Mouse (Mus musculus) T-helper 1 cell (primary cell): ENCODE results near the gene Lrtm1.

Experiments
- in situ Hi-C: fragments of 300-600 bp; cut with MboI, MseI; formaldehyde crosslinking; loops from one replicate; pipeline ENCODE4 v1.15.1; 2025; ENCODE audit warnings: high pct_unique_total_duplicates

Lrtm1 gene

DNA sequence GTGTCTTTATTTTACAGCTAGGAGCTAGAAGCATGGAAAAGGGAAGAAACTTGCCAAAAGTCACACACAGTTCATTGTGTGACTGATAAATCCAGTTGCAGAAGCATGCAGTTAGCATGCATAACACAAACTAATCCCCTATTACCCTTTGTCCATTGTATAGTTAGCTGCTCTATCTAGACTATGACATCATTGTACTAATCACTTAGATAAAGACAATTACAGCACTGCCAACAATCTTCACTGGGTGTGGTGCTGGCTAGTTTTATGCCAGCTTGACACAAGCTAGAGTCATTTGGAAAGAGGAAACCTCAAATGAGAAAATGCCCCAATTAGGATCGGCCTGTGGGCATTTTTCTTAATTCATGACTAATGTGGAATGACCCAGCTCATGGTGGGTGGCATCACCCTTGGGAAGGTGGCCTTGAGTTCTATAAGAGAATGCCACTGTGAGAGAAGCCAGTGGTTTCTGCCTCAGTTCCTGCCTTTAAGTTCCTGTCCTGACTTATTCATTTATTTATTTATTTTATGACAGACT, 13.9 kb downstream of the Lrtm1 start:
- in situ Hi-C loops, result no loop called here

DNA sequence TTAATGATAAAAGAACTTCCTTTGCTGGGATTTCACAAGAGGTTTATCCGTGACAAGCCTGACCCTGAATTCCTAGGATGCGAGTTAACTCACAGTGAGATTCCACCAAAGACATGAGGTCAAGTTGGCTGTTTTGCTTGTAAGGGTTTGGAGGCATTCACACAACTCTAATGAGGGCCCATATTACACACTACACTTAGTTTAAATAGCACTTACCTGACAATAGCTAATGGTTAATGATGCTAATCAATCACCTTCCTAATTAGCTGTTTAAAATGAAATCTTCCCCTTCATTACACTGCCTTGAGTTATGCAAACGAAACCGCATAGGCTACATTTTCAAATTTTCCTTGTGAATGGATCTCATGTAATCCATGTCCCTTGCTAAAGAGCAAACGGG, 20.2 kb downstream of the Lrtm1 start:
- in situ Hi-C loops, result no loop called here

DNA sequence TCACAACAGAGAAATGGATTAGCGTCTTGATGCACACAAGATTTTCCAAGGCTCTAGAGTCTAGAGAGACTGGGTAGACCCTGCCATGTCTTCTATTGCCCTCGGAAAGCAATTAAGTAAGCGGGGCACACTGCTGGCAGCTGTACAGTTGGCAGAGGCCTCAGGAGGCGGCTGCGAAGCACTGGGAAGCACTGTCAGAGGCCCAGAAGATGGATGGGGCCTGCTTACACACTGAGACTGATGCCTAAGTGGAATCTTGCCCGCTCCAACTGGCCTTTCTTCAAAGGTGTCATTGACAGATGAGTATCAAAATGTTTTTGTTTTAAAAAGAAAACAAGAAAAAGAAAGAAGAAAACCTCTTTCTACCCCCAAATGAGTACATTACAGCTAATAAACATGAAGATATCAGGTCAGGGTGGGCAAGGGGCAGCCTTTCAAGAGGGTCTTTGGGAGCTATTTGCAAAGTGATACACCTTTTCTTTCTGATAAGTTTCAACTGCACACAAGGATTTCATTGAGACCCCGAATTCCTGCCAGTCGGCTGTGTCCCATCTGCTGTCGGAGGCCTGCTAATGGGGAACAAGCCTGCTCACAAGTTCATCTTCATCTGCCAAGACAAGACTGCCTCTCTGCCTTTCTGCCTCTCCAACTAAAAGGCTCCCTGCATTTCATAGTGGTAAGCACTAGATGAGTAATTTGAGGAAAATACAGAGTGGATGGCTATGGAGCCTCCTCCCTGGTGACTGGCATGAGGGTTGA, 22.8 kb downstream of the Lrtm1 start:
- in situ Hi-C loops, result no loop called here

DNA sequence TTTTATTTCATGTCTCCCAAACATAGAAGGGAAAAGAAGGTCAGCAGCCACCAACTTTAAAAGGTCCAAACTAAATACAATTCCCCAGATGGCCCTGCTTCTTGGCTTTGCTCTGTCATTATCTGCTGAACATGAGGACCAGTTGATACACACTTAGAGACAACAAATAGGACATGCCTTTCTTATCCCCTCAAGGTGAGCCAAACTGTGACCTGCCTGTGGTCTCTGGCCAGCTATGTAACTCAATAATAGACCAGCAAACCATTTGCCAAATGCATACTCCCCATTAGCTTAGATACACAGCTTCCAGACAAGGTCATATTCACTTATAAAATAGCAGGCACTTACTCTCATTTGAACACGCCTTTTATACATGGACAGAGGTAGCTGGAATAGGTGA, 23.5 kb downstream of the Lrtm1 start:
- in situ Hi-C loops, result no loop called here

DNA sequence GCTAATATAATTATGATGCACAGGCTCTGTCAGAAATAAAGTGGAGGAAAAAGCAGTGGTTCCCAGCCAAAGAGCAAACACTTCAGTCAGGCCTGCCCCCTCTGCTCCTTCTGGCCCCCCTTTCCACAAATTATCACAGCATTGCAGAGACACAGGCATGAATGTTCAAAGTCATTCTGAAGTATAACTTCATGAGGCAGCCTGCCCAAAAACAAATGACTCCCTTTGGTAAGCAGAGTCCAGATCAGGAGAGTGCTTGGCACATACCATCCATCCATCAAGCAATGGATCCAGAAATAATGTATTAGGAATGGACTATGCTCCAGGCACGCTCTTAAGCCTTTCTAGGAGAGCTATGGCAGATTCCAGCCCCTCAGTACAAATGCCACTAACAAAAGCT, 24.3 kb downstream of the Lrtm1 start:
- in situ Hi-C loops, result no loop called here

DNA sequence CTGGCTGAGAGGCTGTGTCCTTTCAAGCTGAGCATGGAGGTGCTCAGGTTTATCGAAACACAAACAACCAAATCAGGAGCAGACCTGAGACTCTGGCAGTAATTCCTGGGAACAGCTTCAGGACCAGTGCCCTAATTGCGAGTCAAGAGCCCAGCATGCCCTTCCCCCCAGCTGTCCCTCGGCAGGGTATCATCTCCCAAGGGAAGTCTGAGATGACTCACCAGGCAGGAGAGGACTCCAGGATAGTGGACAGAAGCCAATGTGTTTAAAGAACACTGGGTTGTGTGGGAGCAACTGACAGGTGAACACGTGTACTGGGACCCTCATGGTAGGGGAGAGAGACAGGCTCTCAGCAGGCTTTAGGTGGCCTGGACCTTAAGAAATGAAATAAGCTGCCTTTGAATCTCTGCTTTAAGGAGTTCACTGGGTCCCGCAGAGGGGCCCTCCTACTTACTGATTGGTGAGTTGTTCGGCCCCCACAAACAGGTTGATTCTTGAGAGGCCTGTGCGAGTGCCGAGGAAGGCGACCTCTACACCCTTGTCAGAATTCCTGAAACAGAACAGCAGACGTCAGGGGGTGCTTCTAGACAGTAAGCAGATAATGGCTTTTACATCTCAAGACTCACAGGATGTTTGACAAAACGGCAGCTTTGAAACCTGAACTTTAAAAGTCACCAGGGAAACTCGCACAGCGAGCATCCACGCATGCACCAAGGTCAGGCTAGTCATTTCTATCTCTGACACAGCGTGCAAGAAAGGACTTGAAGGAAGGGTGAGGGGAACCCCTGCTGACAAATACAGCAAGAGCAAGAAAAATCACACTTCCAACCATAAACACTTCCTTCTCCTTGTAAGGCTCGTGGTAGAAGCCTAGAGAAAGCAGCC, 34.2 kb downstream of the Lrtm1 start:
- in situ Hi-C loops, result no loop called here

DNA sequence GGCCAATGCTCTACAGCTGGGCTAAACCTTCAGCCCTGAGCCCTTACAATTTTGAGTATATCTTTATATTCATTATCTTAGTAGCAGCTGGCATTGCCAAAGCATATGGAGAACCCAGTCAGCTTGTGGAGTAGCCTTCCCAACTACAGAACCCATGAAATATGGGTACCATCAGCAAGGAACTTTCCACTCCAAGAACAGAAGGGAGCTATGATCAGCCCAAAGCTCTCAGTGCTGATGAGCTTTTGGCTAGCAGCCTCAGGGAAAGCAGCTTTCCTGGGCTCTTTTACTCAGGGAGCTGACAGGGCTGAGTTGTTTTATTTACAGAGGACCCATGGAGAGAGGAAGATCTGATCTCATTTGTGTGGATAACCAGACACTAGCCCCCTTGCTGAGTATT, 42.7 kb downstream of the Lrtm1 start:
- in situ Hi-C loops, result no loop called here

DNA sequence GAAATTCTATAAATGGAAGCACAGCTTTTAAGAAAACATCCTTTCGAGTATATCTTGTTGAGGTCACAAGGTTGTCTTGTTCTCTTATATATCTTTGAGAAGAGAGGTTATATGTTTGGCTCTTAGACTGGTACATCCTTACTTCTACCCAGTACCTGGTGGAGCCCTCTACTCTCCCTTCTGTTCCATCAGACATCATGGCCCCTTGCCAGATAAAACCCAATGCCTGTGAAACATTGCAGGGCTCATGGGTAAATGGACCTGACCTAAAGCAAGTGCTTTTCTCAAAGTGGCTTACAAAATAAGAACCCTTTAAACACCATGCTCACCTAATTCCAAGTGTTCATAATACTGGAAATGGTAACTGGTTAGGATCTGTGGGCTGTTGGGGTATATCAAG, 43.5 kb downstream of the Lrtm1 start:
- in situ Hi-C loops, result no loop called here

DNA sequence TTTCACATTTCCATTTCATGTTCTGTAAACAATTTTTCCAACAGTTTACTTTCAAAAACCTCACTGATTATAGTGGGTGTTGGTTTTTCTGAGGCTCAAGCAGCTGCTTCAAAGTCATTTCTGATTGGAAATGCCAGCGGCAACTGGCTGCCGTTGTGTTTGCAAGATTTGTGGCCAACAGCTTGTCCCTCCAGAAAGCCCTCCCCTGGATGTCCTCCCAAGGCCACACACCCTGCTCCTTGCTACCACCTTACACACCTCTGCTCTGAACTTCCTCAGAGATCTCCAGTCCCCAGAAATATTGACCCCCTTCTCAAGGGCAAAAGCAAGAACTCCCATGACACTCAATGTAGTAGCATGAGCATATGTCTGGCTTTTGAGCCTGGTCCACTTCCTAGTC, 44.7 kb downstream of the Lrtm1 start:
- in situ Hi-C loops, result no loop called here

DNA sequence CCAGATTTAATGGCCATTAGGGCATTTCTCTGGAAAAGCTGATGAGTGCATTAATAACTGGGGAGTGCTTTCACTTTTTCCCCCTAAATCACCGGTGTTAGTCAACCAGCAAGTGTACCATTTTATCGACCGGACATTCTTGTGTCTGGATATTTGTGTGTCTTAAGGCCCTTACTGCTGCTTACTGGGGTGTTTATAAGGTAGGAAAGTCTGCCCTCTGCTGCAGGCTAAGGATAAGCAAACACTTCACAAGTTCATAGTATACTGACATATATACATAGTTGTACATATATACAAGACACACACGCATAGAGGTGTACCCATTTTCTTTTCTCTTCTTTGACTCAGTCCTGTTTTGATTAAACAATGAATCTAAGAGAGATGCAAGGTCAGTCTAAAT, 55.7 kb downstream of the Lrtm1 start:
- in situ Hi-C loops, result no loop called here

DNA sequence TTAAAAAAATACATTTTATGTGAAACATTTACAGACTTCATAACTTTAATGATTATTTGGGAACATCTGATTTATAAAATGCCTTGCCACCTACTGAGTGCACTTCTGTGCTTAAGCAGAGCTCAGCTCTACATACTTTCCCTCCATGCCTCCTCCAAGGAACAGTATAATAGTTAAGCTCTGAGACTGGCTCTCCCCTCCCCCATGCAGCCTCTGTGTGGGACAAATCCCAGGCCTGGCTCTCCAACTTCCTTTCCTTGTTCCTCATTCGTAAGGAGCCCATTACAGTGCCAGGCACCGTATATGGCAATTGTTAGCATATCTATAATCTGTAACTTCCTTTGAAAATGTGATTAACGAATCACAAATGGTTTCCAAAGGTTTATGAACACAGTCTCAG, 59.4 kb downstream of the Lrtm1 start:
- in situ Hi-C loops, result no loop called here

DNA sequence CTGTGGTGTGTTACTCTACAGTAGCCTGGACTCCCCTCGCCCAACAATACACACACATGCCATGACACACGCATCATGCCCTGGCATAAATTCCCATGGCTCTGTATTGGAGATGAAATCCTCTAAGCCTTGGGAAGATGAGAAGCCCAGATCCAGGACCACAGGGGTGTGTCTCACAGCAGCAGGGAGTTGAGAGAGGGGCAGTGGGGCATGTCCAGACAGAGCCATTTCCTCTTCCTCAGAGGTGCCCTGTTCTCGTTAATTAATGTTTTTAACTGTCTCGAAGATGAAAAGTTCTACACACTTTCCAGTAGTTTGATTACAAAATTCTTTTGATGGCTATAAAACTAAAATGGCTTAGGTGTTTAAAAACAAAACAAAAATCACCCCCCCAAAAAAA, 62.2 kb downstream of the Lrtm1 start:
- in situ Hi-C loops, result no loop called here

DNA sequence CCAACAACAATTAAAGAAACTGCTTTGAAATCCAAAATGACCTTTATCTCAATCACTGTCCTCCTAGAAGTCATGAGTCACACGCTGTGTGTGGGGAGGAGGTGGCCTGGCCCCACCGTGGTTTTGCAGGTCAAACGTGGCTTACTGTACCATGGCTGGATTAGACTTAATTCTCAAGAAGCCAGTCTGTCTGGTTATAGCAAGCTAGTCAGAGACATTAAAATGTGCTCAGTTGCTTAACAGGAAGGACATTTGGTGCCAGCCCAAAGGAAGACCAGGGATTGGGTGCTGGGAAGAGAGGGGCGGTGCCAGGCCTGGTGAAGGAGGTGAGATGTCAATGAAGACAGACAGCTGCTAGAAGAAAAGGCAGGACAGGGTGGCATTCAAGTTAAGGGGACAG, 62.6 kb downstream of the Lrtm1 start:
- in situ Hi-C loops, result no loop called here

DNA sequence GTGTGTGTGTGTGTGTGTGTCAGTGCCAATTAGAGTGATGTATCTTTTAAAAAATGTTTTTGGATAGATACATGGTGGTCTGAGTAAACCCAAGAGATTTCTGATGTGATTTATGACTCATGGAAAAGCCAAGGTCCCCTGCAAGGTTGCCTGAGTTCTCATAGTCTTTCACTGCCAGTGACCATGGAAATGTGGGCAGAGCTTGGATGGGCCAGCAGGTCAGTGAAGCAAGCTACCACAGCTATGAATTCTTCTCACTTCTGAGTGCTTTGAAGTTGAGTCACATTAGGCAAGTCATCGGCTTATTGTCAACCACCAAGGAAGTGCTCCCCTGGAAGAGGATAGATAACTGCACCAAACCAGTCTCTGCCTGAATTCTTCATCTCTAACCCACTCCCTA, 64.2 kb downstream of the Lrtm1 start:
- in situ Hi-C loops, result no loop called here
